Mouse (Mus musculus): ENCODE results near the gene Dct.

DNA sequence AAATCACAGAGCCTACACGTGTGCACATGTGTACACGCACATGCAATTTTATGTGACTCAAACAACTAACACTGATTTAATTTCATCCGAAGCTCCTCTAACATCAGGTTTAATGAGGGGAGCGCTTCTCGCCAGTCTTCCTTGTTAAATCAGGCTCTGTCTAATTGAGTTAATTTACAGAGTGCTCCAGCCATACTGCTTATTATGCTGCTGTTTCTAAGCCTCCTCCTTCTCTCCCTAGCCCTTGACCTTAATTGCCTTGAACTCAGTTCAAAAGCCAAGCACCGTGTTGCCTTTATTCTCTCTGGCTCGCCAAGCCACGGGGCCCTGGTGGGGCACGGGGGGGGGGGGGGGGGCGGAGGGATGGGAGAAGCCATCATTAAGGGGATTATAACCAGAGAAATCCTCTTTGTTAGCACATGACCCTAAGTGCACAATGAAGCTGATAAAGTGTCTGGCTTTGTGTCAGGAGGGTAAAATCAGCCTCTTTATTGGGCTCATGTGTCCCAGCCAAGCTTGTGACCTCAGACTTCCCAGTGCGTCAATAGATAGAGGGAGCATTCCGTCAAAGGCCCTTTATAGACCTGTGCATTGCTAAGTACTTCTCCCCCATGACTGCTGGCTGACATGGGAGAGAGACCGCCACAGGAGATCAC lies at the start of gene Dct:
- TF ChIP-seq POLR2A (IDR thresholded peaks at IDR 0.05; ENCODE audit: borderline replicate concordance, extremely low read depth, insufficient read depth, insufficient read length, poor library complexity, severe bottlenecking) (no peak), CTCF (IDR thresholded peaks at IDR 0.05; ENCODE audit: borderline replicate concordance, extremely low read depth, insufficient read depth, insufficient read length) (no peak)

Data from brain, embryonic 14.5 days (tissue).